Mouse (Mus musculus): Measurements from ENCODE around the gene Cry2. TPM values are rescaled to one million over a fixed set of nuclear protein-coding genes. Genes with fewer than 3 reads are reported as not detected.

The Cry2 gene
- polyA plus RNA-seq, 1 experiment from 2014 or later, result 36.6 TPM

- no peak overlapping the region for H3K4me2 ChIP-seq (replicated peaks; ENCODE audit: low read depth, low read length)
- peak; percentile 24; the same call in 1 of the 2 replicates for TF ChIP-seq CTCF (IDR thresholded peaks at IDR 0.05)
- no peak for TF ChIP-seq EP300 (IDR thresholded peaks at IDR 0.05)
- no peaks in the 10 kb centered on the region for H3K9me3 ChIP-seq (ENCODE audit: low read length)
- H3K4me1 ChIP-seq (ENCODE audit: insufficient read depth, low read depth, low read length), result 0 out of 2 replicates have a peak, but pooled peaks cover 4% of the 10 kb centered on the region
- ATAC-seq (no peak), DNase-seq (ENCODE audit: low spot score) (no peak)
- no peak overlapping the region for H3K9ac ChIP-seq (replicated peaks; ENCODE audit: low read depth)
- no peak overlapping the region for H3K4me3 ChIP-seq (ENCODE audit: low read depth, low read length)
- no peaks in the 10 kb centered on the region for H3K36me3 ChIP-seq (ENCODE audit: insufficient read depth, low read length)
- H3K27ac ChIP-seq (ENCODE audit: low read length), result no peak overlapping the region
- no peaks in the 10 kb centered on the region for H3K27me3 ChIP-seq (replicated peaks; ENCODE audit: insufficient read depth, low read length)
- WGBS, result 60% methylated on average over 7 of the region's 7 CpGs
Measured at GRCm38 (mm10) chr2:92447121-92447740, 13.4 kb upstream of the Cry2 start.

- Histone ChIP-seq H3K9me3 (ENCODE audit: low read length) (no peaks in the 10 kb centered on the region), H3K36me3 (ENCODE audit: insufficient read depth, low read length) (no peaks in the 10 kb centered on the region), H3K4me1 (ENCODE audit: insufficient read depth, low read depth, low read length) (0 out of 2 replicates have a peak, but pooled peaks cover 4% of the 10 kb centered on the region), H3K27ac (ENCODE audit: low read length) (no peak overlapping the region), H3K4me3 (ENCODE audit: low read depth, low read length) (no peak overlapping the region), H3K27me3 (replicated peaks; ENCODE audit: insufficient read depth, low read length) (no peaks in the 10 kb centered on the region), H3K9ac (replicated peaks; ENCODE audit: low read depth) (no peak overlapping the region), H3K4me2 (replicated peaks; ENCODE audit: low read depth, low read length) (no peak overlapping the region)
- peak; percentile 65 for DNase-seq (ENCODE audit: low spot score)
- ATAC-seq, result peak; percentile 64
- no peak for TF ChIP-seq CTCF (IDR thresholded peaks at IDR 0.05)
- no peak for TF ChIP-seq EP300 (IDR thresholded peaks at IDR 0.05)
- 48% methylated on average over 8 of the region's 8 CpGs for WGBS
Measured at GRCm38 (mm10) chr2:92446656-92447055, 12.8 kb upstream of the Cry2 start.

GRCm38 (mm10) chr2:92445890-92446289 is 12.0 kb upstream of the Cry2 start:
- Histone ChIP-seq H3K4me1 (ENCODE audit: insufficient read depth, low read depth, low read length) (0 out of 2 replicates have a peak, but pooled peaks cover 4% of the 10 kb centered on the region), H3K27ac (ENCODE audit: low read length) (no peak overlapping the region), H3K9ac (replicated peaks; ENCODE audit: low read depth) (no peak overlapping the region), H3K36me3 (ENCODE audit: insufficient read depth, low read length) (no peaks in the 10 kb centered on the region), H3K4me3 (ENCODE audit: low read depth, low read length) (no peak overlapping the region), H3K9me3 (ENCODE audit: low read length) (no peaks in the 10 kb centered on the region), H3K27me3 (replicated peaks; ENCODE audit: insufficient read depth, low read length) (no peaks in the 10 kb centered on the region), H3K4me2 (replicated peaks; ENCODE audit: low read depth, low read length) (no peak overlapping the region)
- 44% methylated on average over 9 of the region's 9 CpGs for WGBS
- TF ChIP-seq EP300 (IDR thresholded peaks at IDR 0.05), result no peak
- no peak for TF ChIP-seq CTCF (IDR thresholded peaks at IDR 0.05)
- DNase-seq (ENCODE audit: low spot score), result no peak
- no peak for ATAC-seq

GRCm38 (mm10) chr2:92444376-92444775 is 10.5 kb upstream of the Cry2 start:
- whole genome bisulfite sequencing, result 19% methylated on average over 4 of the region's 4 CpGs
- Histone ChIP-seq H3K4me1 (ENCODE audit: insufficient read depth, low read depth, low read length) (0 out of 2 replicates have a peak, but pooled peaks cover 4% of the 10 kb centered on the region), H3K4me2 (replicated peaks; ENCODE audit: low read depth, low read length) (no peak overlapping the region), H3K27ac (ENCODE audit: low read length) (no peak overlapping the region), H3K27me3 (replicated peaks; ENCODE audit: insufficient read depth, low read length) (no peaks in the 10 kb centered on the region), H3K4me3 (ENCODE audit: low read depth, low read length) (no peak overlapping the region), H3K36me3 (ENCODE audit: insufficient read depth, low read length) (no peaks in the 10 kb centered on the region), H3K9me3 (ENCODE audit: low read length) (no peaks in the 10 kb centered on the region), H3K9ac (replicated peaks; ENCODE audit: low read depth) (no peak overlapping the region)
- ATAC-seq (no peak), DNase-seq (ENCODE audit: low spot score) (no peak)
- no peak for TF ChIP-seq EP300 (IDR thresholded peaks at IDR 0.05)
- TF ChIP-seq CTCF (IDR thresholded peaks at IDR 0.05), result no peak

- H3K4me2 ChIP-seq (replicated peaks; ENCODE audit: low read depth, low read length), result no peak overlapping the region
- H3K9me3 ChIP-seq (ENCODE audit: low read length), result no peaks in the 10 kb centered on the region
- H3K27me3 ChIP-seq (replicated peaks; ENCODE audit: insufficient read depth, low read length), result no peaks in the 10 kb centered on the region
- no peaks in the 10 kb centered on the region for H3K36me3 ChIP-seq (ENCODE audit: insufficient read depth, low read length)
- no peak overlapping the region for H3K9ac ChIP-seq (replicated peaks; ENCODE audit: low read depth)
- ATAC-seq, result no peak
- WGBS, result 65% methylated on average over 4 of the region's 4 CpGs
- TF ChIP-seq CTCF (IDR thresholded peaks at IDR 0.05) (no peak), EP300 (IDR thresholded peaks at IDR 0.05) (no peak)
- H3K4me3 ChIP-seq (ENCODE audit: low read depth, low read length), result no peak overlapping the region
- H3K4me1 ChIP-seq (ENCODE audit: insufficient read depth, low read depth, low read length), result 0 out of 2 replicates have a peak, but pooled peaks cover 4% of the 10 kb centered on the region
- H3K27ac ChIP-seq (ENCODE audit: low read length), result no peak overlapping the region
- no peak for DNase-seq (ENCODE audit: low spot score)
Measured at GRCm38 (mm10) chr2:92443313-92443712, 9.5 kb upstream of the Cry2 start.

- no peak overlapping the region for H3K27ac ChIP-seq (ENCODE audit: low read length)
- no peaks in the 10 kb centered on the region for H3K36me3 ChIP-seq (ENCODE audit: insufficient read depth, low read length)
- H3K4me2 ChIP-seq (replicated peaks; ENCODE audit: low read depth, low read length), result no peak overlapping the region
- H3K9ac ChIP-seq (replicated peaks; ENCODE audit: low read depth), result no peak overlapping the region
- no peaks in the 10 kb centered on the region for H3K9me3 ChIP-seq (ENCODE audit: low read length)
- 60% methylated on average over 12 of the region's 12 CpGs for WGBS
- H3K4me3 ChIP-seq (ENCODE audit: low read depth, low read length), result no peak overlapping the region
- DNase-seq (ENCODE audit: low spot score), result peak; percentile 19
- H3K4me1 ChIP-seq (ENCODE audit: insufficient read depth, low read depth, low read length), result 0 out of 2 replicates have a peak, but pooled peaks cover 4% of the 10 kb centered on the region
- ATAC-seq, result no peak
- no peak for TF ChIP-seq EP300 (IDR thresholded peaks at IDR 0.05)
- TF ChIP-seq CTCF (IDR thresholded peaks at IDR 0.05), result no peak
- no peaks in the 10 kb centered on the region for H3K27me3 ChIP-seq (replicated peaks; ENCODE audit: insufficient read depth, low read length)
Measured at GRCm38 (mm10) chr2:92442419-92443001, 8.7 kb upstream of the Cry2 start.

Measured in lung, postnatal 0 days (tissue).